Mouse (Mus musculus) left cerebral cortex, adult 8-10 months (tissue): ENCODE measurements around the gene Prb1. TPM values are rescaled to one million over a fixed set of nuclear protein-coding genes. Genes with fewer than 3 reads are reported as not detected.
"Not testable (repeated sequence)": the region's sequence is repeated elsewhere in the genome, so short reads cannot be mapped to it uniquely, and the experiment has no call there.

ENCODE experiments used
- DNase-seq, 2 experiments: peaks; one replicate each; pipeline ENCODE4 v3.0.0; 2022; ENCODE audit warnings: low spot score in 2 of 2
- total RNA-seq, 4 experiments: library from RNA; stranded (reverse); gene quantifications; 2 replicates each; pipeline ENCODE4 v1.2.4; 2022

Gene Prb1
- total RNA-seq: not detected

DNA sequence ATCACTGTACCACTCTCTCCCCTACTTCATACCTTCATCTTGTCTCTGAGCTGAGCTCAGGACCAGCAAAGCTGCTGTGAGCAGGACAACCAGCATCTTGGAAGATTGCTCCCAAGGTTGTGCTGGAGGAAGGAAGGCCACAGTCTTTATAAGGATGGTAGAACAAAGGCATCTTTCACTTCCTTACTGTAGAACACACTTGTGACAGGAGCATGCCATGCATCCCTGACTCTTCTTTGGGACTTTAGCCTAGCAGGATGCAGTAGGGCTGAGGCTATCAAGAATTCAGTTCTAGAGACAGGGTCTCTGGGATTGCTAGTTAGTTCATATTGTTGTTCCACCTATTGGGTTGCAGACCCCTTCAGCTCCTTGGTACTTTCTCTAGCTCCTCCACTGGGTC, at the start of gene Prb1:
Gene Prb1 (minus strand): TSS at position 101 of the 400 bp plus-strand sequence.
- not testable (repeated sequence) for DNase-seq

Other genes starting within 250 kb of the Prb1 start
- gene Prpmp5, start 104.2 kb upstream of the Prb1 start, total RNA-seq: not detected
- not detected for gene Gm8882, start 153.6 kb upstream of the Prb1 start, total RNA-seq